Mouse (Mus musculus) spleen, postnatal 36 days (tissue): ENCODE data around the gene Olfr224.
"Not testable (repeated sequence)": the region's sequence is repeated elsewhere in the genome, so short reads cannot be mapped to it uniquely, and the experiment has no call there.

Source experiments
- DNase-seq, 2 experiments: peaks; one replicate each; pipeline ENCODE4 v3.0.0; 2022; ENCODE audit warnings: low spot score in 2 of 2, mixed read lengths in 1 of 2

The Olfr224 gene

DNA sequence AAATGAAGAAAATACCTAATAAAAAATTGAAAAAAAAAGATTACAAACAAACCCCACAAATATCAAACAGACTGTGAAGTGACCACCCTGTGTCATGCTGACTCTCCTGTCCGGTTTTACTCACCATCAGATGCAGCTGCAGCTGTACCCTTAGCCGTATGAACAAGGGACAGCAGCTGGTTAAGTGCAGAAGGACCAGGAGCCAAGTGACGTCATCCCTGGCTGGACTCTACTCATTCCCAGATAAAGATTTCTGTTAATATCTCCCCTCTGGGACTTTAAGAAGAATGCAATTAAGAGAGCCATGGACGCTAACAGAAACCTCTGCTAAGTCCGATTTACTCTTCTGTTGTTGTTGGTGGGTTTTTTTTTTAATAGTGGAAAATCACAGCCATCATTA is at the start of gene Olfr224:
Olfr224 (minus strand) TSS at position 149 of the 400 bp plus-strand sequence.
- DNase-seq, result no peak

DNA sequence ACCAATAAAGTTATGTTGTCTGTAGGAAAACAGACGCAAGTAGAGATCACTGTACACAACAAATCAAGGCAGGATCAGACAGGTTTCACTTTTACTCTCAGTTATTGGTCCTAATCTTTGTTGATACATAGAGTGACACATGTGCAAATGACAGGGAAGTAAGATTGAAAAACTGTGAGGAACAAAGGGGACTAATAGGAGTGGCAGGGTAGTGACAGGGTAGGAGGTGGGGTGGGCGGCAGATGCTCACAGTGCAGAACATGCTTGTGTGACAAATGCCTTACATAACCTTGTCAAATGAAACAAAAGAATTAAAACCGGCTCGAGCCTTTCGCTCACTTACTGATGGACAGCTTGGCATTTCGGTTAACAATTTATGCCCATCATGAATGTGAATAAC is 48.4 kb upstream of the Olfr224 start:
- DNase-seq, result no peak

DNA sequence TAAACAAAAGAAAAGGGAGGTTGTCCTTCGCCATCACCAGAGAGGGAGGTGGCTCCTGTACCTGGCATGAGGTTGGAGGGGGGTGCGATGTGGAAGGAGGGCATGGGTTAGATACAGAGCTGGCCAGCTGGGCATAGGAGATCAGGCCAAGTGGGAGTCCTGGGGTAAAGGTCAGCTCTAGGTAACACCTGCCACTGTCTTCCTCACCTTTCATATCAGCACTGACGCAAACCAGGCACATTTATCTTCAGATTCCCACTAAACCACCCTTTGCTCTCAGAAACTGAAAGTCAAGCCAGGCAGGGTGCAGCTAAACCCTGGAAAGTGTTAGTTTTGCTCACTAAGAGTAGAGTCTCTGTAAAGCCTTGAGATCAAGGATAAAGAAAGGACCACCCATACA is 48.0 kb upstream of the Olfr224 start:
- no peak for DNase-seq

DNA sequence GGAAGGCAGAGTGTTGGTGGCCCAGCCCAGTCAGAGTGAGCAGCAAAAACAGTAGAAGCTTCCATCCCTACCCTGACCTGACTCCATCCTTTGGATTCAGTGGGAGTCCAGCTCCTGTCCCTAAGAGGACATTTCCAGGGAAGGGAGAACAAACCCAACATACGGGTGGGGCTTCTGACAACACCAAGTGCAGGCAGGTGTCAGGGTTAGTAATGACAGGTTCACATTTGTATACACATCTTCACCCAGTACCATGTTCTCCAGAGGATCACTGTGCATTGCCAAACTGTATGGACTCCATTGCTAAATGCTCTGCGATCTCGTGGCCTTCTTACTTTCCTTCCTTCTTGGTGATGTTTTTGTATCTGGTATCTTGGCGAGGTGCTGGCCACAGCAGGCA is 45.6 kb upstream of the Olfr224 start, which contains the start of gene 2210407C18Rik:
2210407C18Rik (minus strand) TSS at position 101 of the 400 bp plus-strand sequence.
- DNase-seq, result no peak

DNA sequence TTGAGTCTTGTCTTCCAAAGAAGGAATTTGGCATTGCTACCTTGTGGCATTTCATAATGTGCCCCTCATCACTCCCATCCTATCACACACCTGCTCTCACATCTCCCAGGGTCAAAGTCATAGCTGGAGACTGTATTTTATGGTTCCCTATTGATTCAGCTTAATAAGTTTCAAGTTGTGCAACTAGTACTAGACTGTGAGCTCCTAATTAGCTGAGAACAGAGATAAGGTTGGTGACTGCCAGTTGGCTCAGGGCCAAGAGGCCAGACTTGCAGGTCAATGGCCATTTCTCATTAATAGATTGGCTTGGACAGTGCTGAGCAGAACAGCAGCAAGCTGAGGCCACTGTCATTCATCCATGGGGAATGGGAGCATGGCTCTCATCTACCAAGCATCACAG is 44.2 kb upstream of the Olfr224 start:
- DNase-seq, result no peak

DNA sequence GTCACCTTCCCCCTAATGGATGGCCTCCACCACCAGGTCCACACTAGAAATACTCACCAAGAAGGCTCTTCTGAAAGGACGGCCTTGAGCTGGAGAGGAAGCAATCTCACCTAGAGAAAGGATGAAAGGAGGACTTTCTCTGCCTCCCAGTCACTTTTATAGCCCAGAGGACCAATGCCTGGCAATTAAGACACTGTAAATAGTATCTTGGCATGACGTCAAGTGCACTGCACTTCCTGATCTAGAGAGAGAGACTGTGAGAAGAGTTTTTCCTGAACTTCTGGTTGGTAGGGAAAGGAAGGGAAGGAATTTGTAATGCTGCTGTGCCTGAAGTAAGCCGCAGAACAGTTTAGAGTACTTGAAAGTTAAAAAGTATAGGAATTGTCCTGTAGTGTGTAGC is 43.0 kb upstream of the Olfr224 start:
- DNase-seq, result no peak

DNA sequence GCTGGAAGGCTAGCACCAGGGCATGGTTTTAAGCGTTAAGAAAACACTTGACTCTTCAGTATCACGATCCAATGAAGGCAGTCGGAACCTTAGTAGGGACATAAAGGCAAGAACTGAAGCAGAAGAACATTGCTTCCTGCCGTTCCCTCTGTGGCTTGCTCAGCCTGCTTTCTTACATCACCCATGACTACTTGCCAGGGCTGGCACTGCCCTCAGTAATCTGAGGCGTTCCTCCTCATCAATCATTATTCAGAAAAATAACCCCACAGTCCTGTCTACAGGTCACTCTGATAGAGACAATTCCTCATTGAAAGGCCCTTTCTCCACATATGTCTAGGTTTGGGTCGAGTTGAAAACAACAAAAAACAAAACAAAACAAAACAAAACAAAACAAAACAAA is 36.7 kb upstream of the Olfr224 start:
- DNase-seq, result no peak

DNA sequence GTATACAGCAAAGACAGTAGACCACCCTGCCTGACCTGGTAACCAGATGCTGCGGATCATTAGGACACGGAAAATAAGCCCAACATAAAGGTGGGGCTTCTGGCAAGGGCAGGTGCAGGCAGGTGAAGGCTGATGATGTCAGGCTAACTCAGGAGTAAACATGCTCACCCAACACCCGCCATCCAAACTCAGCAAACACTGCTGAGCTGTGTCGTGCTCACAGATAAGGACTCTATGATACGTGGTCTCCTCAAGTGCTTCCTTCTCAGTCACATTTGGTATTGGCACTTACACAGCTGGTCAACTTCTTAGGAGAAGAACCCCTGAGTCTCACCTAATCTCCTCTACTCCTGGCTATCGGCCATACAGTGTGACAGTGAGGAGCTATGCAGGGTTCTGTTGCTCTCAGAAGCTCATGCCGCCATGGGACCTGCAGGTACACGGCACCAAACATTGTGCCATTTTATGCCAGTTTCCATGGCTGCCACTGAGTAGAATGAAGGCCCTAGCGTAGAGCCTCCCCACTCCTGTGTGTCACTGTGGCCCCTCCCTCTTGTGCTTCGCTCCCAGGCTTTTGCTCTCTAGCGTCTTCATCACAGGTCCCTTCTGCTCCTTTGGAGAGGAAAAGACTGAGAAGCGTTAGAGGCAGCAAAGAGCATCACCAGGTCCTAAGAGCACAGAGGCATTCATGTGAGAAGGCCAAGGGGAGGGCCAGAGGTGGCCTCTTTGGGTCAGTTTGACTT is 36.0 kb upstream of the Olfr224 start:
- no peak for DNase-seq

DNA sequence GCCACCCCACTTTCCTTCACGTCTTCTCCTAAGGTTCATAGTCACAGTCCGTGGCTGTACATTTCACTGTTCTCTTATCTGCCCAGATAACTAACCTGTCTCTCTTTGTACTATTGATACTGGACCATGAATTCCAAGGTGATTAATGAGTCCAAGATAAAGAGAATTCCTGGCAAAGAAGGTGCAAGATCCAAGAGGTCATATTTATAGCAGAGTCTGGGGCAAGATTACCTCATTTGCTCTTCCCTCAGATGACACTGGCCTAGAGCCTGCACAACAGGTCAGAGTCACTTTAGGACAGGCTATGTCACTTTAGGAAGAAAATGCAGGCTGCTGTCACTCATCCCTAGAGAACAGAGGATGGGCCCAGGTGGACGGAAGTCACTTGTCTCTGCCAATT is 34.9 kb upstream of the Olfr224 start:
- DNase-seq, result no peak

DNA sequence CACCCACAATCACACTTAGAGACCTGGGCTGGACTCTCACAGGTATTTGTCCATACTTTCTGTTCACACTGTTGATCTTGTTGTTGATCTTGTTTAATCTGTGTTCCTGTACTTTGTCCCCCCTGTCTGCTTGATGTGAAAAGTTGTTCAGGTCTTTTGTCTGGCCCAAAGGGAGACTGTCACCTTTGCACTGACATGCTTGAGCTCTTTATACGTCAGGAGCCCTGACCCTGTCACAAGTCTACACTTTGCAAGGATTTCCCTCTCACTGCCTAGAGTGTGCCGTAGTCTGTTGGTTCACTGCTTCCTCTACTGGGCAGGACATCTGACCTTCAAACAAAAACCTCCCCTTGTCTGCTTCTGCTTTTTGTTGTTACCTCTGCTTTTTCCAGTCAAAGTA is 34.3 kb upstream of the Olfr224 start:
- DNase-seq, result no peak

DNA sequence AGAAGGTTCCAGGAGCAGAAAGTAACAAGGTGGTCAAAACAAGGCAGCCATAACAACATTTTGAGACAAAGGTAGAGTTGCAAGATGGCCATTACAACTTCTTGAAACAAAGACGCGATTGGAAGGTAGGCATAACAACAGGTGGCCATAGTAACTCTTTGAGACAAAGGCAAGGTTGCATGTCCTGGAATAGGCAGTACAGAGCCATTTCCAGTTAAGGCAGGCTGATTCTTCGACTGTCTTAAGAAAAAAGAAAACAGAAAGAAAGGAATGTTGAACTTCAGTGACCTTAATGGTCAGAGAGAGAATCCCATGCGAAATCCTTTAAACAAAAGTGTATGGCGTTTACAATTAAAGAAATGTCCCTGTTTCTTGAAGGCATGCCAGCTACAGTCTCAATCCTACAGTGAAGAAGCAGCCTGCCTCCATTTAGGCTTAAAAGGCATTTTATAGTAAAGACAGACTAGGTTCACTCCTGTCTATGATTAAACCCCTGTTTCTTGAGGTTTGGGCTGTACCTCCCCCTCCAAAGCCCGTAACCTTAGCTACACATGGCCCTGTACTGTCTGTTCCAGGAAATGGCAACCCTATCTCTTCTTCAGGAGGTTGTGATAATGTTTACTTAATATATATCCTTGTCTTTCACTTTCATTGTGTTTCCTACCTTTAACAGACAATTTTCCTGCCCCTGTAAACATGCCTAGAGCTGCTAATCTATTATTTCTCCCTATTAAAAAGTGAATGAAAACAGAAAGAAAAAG is 32.6 kb upstream of the Olfr224 start:
- no peak for DNase-seq

DNA sequence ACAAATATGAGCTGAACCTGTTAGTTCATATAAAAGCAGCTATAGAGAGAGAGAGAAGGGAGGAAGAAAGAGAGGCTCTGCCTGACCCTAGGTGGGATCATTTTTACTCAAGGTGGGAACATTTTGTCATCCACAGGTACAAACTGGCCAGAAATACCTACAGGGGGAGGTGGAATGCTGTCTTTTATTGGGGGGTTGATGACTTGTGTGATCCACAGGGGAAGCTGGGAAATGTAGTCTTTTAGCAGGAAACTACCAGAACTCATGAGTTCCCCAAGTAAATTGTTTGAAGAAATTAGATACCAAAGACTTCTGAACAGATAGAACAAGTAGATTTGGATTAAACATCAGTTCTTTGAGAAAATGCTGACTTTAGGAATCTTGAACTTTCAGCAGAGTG is 31.7 kb upstream of the Olfr224 start:
- DNase-seq, result no peak

DNA sequence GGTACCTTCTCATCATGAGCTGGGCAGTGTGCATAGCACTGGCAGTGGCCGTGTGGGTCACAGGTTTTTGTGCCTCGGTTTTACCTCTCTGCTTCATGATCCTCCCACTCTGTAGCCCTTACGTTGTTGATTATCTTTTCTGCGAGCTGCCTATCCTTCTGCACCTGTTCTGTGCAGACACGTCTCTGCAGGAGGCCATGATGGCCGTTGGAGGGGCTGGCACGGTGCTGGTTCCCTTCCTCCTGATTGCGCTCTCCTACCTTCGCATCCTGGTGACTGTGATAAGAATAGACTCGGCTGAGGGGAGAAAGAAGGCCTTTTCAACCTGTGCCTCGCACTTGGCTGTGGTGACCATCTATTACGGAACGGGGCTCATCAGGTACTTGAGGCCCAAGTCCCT is 27.5 kb upstream of the Olfr224 start:
- no peak for DNase-seq

DNA sequence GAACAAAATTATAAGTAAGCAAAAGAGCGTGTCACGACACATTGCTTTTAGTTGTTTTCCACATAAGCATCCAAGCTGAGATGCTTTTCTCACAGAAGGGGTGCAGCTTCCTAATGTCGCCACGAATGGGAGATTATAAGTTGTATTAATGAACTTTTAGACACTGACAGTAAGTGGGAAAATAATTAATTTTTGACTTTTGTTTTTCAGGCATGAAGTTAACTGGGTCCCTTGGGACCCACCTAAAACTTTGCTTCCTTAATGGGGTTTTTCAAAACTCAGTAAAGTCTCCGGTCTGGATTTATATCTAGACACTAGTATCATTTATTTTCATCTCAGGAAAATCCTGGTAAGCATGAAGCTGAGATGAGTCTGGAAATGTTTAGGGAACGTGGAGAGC is 24.5 kb upstream of the Olfr224 start, which contains the start of gene Olfr324:
Olfr324 (plus strand) TSS at position 301 of the 400 bp plus-strand sequence.
- no peak for DNase-seq

DNA sequence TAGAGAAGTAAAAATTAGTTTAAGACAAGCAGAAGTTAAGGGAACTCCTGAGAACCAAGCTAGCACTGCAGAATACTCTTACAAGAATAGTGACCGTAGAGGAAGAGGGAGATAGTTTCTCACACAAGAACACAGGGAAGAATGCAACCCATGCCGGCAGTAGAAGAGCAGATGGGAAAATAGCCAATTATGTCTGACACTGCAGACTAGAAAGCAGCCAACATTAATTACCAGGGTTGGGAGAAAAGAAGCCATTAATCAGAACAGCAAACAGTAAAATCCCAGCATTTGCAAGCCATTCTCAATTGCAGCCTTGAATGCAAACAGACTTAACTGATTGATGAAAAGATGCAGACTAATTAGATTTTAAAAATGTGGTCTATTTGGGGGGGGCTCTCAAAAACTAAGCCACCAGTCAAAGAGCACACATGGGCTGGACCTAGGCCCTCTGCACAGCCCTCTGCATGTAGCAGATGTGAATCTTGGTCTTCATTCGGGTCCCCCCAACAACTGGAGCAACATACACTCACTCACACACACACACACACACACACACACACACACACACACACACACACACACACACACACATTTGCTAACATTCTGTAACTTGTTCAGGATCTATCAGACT is 18.4 kb upstream of the Olfr224 start:
- no peak for DNase-seq

DNA sequence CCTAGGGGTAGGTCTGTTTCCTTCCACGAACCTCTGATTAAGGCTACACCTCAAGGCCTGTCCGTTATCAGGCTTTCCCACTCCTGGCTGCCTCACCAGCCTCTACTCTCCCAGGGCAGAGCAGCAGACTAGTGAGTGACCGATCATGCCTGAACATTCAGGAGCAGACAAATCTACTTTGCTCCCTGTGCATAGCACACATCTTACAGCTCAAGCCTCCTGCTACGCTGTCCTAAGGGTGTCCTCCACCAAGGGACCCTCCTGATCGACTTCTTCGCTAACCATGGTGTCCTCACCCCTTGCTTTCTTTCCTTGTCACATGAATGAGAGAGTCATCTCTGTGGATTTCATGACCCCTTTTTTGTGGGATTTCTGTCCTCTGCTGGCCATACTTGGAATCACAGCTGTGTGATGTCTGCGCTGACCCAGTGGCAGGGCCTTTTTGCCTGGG is 17.6 kb upstream of the Olfr224 start:
- peak; percentile 36 to 54 for DNase-seq

DNA sequence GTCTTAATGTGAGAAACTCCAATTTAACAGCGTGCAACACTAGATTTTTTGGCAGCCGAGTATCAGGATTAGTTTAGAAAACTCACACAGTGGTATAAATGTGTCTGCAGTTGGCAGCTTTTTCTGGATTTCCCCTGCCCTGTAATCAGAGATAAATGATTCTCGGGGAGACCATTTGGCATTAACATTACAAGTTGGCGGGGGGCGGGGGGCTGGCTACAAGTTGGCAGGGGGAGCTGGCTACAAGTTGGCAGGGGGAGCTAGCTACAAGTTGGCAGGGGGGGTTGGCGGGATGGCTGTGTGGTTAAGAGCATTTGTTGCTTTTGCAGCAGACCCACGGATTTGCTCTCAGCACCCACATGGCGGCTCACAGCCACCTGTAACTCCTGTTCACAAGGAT is 8.3 kb upstream of the Olfr224 start:
- no peak for DNase-seq

DNA sequence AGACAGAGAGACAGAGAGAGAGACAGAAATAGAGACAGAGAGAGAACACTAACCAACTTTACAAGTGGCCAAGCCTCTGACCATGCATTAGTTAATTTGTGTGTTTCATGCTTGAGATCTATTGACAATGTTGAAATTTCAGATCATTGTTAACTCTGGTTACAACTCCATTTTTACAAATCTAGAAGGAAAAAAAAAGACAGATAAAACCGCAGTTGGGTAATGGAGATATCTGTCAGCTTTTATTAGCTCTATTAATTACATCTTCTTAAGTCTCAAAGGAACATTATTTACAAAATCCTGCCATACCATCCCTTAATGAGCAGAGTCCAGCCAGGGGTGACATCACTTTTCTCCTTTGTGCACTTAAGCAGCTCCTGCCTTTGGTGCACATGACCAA is 7.1 kb upstream of the Olfr224 start, which contains the start of gene Olfr325:
Olfr325 (plus strand) TSS at position 301 of the 400 bp plus-strand sequence.
- no peak for DNase-seq

DNA sequence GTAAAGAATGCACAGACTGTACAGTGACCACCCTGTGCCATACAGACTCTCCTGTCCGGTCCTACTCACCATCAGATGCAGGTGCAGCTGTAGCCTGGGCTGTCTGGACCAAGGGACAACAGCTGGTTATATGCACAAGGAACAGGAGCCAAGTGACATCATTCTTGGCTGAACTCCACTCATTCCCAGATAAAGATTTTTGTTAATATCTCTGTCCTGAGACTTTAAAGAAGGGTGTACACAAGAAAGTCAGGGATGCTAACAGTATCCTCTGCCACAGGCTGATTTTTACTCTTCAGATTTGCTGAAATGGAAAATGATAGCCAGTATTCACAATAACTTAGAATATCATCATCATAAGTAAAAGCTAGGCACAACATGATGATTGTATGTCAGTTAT is 14.8 kb downstream of the Olfr224 start, which contains the start of gene Olfr328:
Olfr328 (minus strand) TSS at position 101 of the 400 bp plus-strand sequence.
- no peak for DNase-seq

DNA sequence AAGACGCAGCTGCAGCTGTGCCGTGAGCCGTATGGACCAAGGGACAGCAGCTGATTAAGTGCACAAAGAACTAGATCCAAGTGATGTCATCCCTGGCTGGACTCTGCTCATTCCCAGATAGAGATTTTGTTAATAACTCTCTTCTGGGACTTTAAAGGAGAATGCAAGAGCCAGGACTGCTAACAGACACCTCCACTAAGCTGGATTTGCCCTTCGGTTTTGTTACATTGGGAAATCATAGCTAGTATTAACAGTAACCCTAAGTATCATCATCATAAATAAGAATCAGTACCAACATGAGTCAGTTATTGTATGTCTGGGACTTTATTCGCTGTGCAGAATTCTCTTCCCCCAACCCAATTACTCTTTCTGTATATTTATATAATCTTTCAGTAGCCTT is 24.0 kb downstream of the Olfr224 start, which contains the start of gene Olfr329-ps:
Olfr329-ps (minus strand) TSS at position 101 of the 400 bp plus-strand sequence.
- no peak for DNase-seq

DNA sequence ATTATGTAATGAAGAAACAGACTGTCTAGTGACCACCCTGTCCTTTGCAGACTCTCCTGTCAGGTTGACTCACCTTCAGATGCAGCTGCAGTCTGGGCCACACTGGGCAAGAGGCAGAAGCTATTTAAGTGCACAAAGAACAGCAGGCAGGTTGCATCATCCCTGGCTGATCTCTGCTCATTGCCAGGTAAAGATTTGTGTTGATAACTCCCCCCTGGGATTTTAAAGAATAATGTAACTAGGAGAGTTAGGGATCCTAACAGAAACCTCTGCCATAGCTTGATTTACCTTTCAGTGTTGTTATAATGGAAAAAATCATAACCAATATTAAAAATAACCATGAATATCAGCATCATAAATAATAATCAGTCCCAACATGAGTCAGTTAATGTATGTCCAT is 35.6 kb downstream of the Olfr224 start, which contains the start of gene Olfr330:
Olfr330 (minus strand) TSS at position 101 of the 400 bp plus-strand sequence.
- DNase-seq, result not testable (repeated sequence)

DNA sequence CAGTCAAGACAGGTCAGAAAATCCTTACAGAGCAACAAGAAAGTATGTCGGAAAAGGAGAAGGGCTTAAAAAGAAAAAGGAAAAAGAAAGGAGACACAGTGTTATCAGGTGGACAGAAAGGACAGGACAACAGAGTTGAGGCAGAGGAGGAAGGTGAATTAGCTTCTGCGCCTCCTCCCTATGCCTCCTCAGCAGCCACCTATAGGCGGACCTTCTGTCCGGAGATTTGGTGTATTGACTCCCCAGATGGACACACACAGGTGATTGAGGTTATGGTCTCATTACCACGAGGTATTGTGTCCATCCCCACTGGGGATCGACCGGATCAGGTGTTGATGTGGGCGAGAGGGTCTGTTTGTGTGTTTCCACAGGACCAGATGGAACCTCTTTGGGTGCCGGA is 50.6 kb downstream of the Olfr224 start:
- peak; percentile 14 to 17 for DNase-seq
